Mouse (Mus musculus) lung, adult 2 months (tissue): ENCODE results near the gene Ankrd24.

Experiments
- CTCF ChIP-seq: fragments of 200-500 bp; IDR thresholded peaks from 2 replicates; pipeline ENCODE4 v1.5.1; 2011; ENCODE audit warnings: mild to moderate bottlenecking, low read length, control low read depth; ENCODE audit not compliant: insufficient read depth
- POLR2A ChIP-seq: fragments of 200-500 bp; IDR thresholded peaks from 2 replicates; pipeline ENCODE4 v1.6.1; 2011; ENCODE audit warnings: low read depth, mild to moderate bottlenecking, control low read depth, low read length, borderline replicate concordance; ENCODE audit errors: extremely low read depth

DNA sequence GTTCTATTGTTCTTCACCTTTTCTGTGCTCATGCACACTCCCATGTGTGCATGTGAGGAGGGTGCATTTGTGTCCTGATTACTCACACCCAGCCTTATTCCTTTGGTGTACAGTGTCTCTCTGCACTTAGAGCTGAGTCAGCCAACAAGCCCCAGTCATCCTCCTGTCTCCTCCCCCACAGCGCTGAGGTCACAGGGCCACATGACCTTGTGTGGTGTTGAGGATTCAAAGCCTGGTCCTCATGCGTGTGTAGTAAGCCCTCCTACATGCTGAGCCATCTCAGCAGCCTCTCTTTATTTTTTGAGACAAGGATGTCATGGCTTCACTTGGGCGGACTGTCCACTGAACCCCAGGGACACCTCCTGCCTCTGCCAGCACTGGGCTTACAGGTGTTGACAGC lies 15.6 kb upstream of the Ankrd24 start:
- no peak for TF ChIP-seq CTCF
- no peak for TF ChIP-seq POLR2A
